Mouse (Mus musculus): ENCODE data around the gene Ephb6.

- TF ChIP-seq CTCF (IDR thresholded peaks at IDR 0.05; ENCODE audit: low read depth, low read length) = no peak
- TF ChIP-seq POLR2A (IDR thresholded peaks at IDR 0.05; ENCODE audit: extremely low read depth, insufficient read depth, low read length) = no peak
These were observed 42.7 kb upstream of the Ephb6 start for GRCm38 (mm10) chr6:41562598-41562997.
